Mouse (Mus musculus): ENCODE measurements around the gene Gm17387.

DNA sequence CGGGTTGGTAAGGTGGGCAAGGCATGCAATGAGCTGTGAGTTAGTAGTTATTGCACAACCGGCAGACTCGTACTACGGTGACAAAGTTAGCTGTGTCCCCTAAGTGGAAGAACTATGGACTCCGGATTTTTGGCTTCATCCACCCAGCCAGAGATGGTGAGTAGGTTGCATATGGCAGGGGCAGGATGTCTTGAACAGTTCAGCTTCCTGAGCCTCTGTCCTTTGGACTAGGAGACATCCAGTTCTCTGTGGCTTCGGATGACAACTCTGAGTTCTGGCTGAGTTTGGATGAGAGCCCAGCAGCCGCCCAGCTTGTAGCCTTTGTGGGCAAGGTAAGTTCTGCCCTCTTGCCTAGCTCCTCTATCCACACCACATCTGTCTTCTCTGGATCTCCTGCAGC, 35.6 kb downstream of the Gm17387 start:
- no peak for TF ChIP-seq CTCF (IDR thresholded peaks at IDR 0.05)
- no peak for TF ChIP-seq EP300 (IDR thresholded peaks at IDR 0.05)
